Mouse (Mus musculus) gastrocnemius, adult 8-10 months (tissue): Measurements from ENCODE around the gene Tyw5. TPM values are rescaled to one million over a fixed set of nuclear protein-coding genes. Genes with fewer than 3 reads are reported as not detected.

Experiments used
- DNase-seq, 2 experiments: peaks; one replicate each; pipeline ENCODE4 v3.0.0; 2022; ENCODE audit warnings: low spot score in 2 of 2
- total RNA-seq, 4 experiments: library from RNA; stranded (reverse); gene quantifications; 2 replicates each; pipeline ENCODE4 v1.2.4; 2022

Tyw5 gene
- total RNA-seq, 4 experiments from 2014 or later: 1.6 to 4.3 (median 3.0) TPM

- DNase-seq: no peak
Measured at GRCm38 (mm10) chr1:57387876-57388275, 19.0 kb downstream of the Tyw5 start.

- no peak for DNase-seq
Measured at GRCm38 (mm10) chr1:57386519-57386918, 20.4 kb downstream of the Tyw5 start.

GRCm38 (mm10) chr1:57377376-57378341 is 29.2 kb downstream of the Tyw5 start, which contains the start of gene 1700066M21Rik:
Gene 1700066M21Rik (plus strand): TSS chr1:57377620.
- peak; percentile 85 to 86 for DNase-seq

GRCm38 (mm10) chr1:57376806-57377205 is 30.1 kb downstream of the Tyw5 start:
- DNase-seq: no peak

GRCm38 (mm10) chr1:57375276-57375675 is 31.6 kb downstream of the Tyw5 start:
- DNase-seq: no peak

GRCm38 (mm10) chr1:57370451-57370850 is 36.5 kb downstream of the Tyw5 start:
- DNase-seq: no peak

- no peak for DNase-seq
Measured at GRCm38 (mm10) chr1:57369111-57369510, 37.8 kb downstream of the Tyw5 start.

- no peak for DNase-seq
Measured at GRCm38 (mm10) chr1:57367446-57367845, 39.5 kb downstream of the Tyw5 start.

- DNase-seq: no peak
Measured at GRCm38 (mm10) chr1:57358546-57358945, 48.4 kb downstream of the Tyw5 start.

- DNase-seq: no peak
Measured at GRCm38 (mm10) chr1:57351941-57352340, 55.0 kb downstream of the Tyw5 start.

GRCm38 (mm10) chr1:57347487-57347886 is 59.4 kb downstream of the Tyw5 start:
- no peak for DNase-seq

GRCm38 (mm10) chr1:57341197-57341596 is 65.7 kb downstream of the Tyw5 start:
- no peak for DNase-seq

GRCm38 (mm10) chr1:57339156-57339796 is 67.6 kb downstream of the Tyw5 start:
- no peak for DNase-seq

Other genes starting within 250 kb of the Tyw5 start
- 1 to 10 TPM; 2.0 to 4.1 (median 2.8) TPM for gene 1700066M21Rik, start 29.5 kb downstream of the Tyw5 start, total RNA-seq
- gene Maip1, start 773 bp downstream of the Tyw5 start, total RNA-seq: 1 to 10 TPM; 7.4 to 8.4 (median 8.0) TPM